Mouse (Mus musculus) myocyte (in vitro differentiated cells): ENCODE data around the gene Glb1.

ENCODE experiments used
- CEBPB ChIP-seq: IDR thresholded peaks from 2 replicates; pipeline ENCODE4 v1.6.1; 2011; ENCODE audit warnings: mild to moderate bottlenecking, moderate library complexity; ENCODE audit not compliant: poor library complexity, insufficient read depth, severe bottlenecking
- E2F4 ChIP-seq: IDR thresholded peaks from one replicate; pipeline ENCODE4 v1.6.1; 2011; ENCODE audit warnings: mild to moderate bottlenecking, control low read depth, moderate library complexity; ENCODE audit not compliant: insufficient read depth
- MAX ChIP-seq: IDR thresholded peaks from one replicate; pipeline ENCODE4 v1.6.1; 2011; ENCODE audit warnings: low read depth, mild to moderate bottlenecking, control low read depth
- MYOD1 ChIP-seq, 3 experiments: IDR thresholded peaks; one replicate each; pipeline ENCODE4 v1.6.1; 2011; ENCODE audit warnings: control low read depth in 2 of 3, low read depth in 2 of 3, mild to moderate bottlenecking in 2 of 3, moderate library complexity in 1 of 3; ENCODE audit not compliant: insufficient read length in 2 of 3, control insufficient read depth in 1 of 3
- MYOG ChIP-seq, 3 experiments: IDR thresholded peaks; one replicate each; pipeline ENCODE4 v1.6.1; 2011; ENCODE audit warnings: control low read depth in 2 of 3, low read depth in 2 of 3, mild to moderate bottlenecking in 2 of 3; ENCODE audit not compliant: insufficient read length in 2 of 3, control insufficient read depth in 1 of 3, insufficient read depth in 1 of 3
- POLR2A ChIP-seq: IDR thresholded peaks from one replicate; pipeline ENCODE4 v1.6.1; 2011; ENCODE audit warnings: low read depth, mild to moderate bottlenecking, control low read depth, moderate library complexity; ENCODE audit not compliant: insufficient read length
- POLR2AphosphoS2 ChIP-seq: IDR thresholded peaks from one replicate; pipeline ENCODE4 v1.6.1; 2011; ENCODE audit warnings: low read depth, control low read depth; ENCODE audit not compliant: insufficient read length
- REST ChIP-seq: IDR thresholded peaks from one replicate; pipeline ENCODE4 v1.6.1; 2011; ENCODE audit warnings: mild to moderate bottlenecking, control low read depth, moderate library complexity; ENCODE audit not compliant: insufficient read depth, insufficient read length
- TCF12 ChIP-seq: IDR thresholded peaks from one replicate; pipeline ENCODE4 v1.6.1; 2011; ENCODE audit warnings: mild to moderate bottlenecking, control low read depth; ENCODE audit not compliant: poor library complexity, insufficient read depth, severe bottlenecking
- TCF3 ChIP-seq: IDR thresholded peaks from one replicate; pipeline ENCODE4 v1.6.1; 2011; ENCODE audit warnings: low read depth, control low read depth; ENCODE audit not compliant: insufficient read length
- USF1 ChIP-seq: IDR thresholded peaks from one replicate; pipeline ENCODE4 v1.6.1; 2011; ENCODE audit warnings: low read depth, mild to moderate bottlenecking, control low read depth, moderate library complexity

DNA sequence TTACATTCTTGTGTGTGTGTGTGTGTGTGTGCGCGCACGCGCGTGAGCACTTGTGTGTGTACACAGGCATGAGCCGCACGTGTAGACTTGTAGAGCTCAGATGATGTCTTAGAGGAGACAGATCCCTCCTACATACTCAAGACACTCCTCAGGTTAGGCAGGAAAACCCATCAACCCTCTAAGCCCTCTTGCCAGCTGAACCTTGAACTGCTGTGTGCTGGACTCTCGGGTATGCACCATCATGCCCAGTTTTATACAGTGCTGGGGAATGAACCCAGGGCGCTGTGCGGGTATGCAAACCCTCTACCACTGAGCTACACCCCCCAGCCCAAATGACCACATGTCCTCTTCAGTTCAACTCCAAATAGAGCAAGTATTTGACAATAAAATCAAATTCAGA lies 15.7 kb upstream of the Glb1 start:
- TF ChIP-seq POLR2A, result no peak
- TF ChIP-seq MYOG (IDR thresholded peaks at IDR 0.05; ENCODE audit: control insufficient read depth in 1 of 3, insufficient read depth in 1 of 3, insufficient read length in 2 of 3, low read depth in 2 of 3), result no peak
- TF ChIP-seq MYOD1 (IDR thresholded peaks at IDR 0.05; ENCODE audit: control insufficient read depth in 1 of 3, insufficient read length in 2 of 3, low read depth in 2 of 3), result no peak
- no peak for TF ChIP-seq POLR2AphosphoS2
- no peak for TF ChIP-seq MAX
- TF ChIP-seq TCF3, result no peak
- TF ChIP-seq CEBPB, result no peak
- TF ChIP-seq E2F4, result no peak
- no peak for TF ChIP-seq TCF12
- TF ChIP-seq USF1, result no peak
- no peak for TF ChIP-seq REST
